Mouse (Mus musculus) intestine, postnatal 0 days (tissue): ENCODE data around the gene Rnf222. TPM values are rescaled to one million over a fixed set of nuclear protein-coding genes. Genes with fewer than 3 reads are reported as not detected.

Experiments
- ATAC-seq: fragments of 200-750 bp; cut with Nextera tagmentation; 2 replicates; pipeline ENCODE4 v1.8.0; 2017; ENCODE audit warnings: mild to moderate bottlenecking, moderate TSS enrichment, moderate library complexity
- H3K27ac ChIP-seq: fragments of 300-500 bp; sonication (generic); 2 replicates; pipeline ENCODE4 v1.5.1; 2014; ENCODE audit warnings: mild to moderate bottlenecking, low read depth, low read length, moderate library complexity
- H3K27me3 ChIP-seq: fragments of 300-500 bp; sonication (generic); replicated peaks from 2 replicates; pipeline ENCODE4 v1.6.1; 2014; ENCODE audit warnings: low read length, mixed read lengths; ENCODE audit not compliant: control insufficient read depth, insufficient read depth
- H3K36me3 ChIP-seq: fragments of 300-500 bp; sonication (generic); 2 replicates; pipeline ENCODE4 v1.6.1; 2014; ENCODE audit warnings: mild to moderate bottlenecking, moderate library complexity; ENCODE audit not compliant: control insufficient read depth, insufficient read depth
- H3K4me1 ChIP-seq: fragments of 300-500 bp; sonication (generic); replicated peaks from 2 replicates; pipeline ENCODE4 v1.6.1; 2014; ENCODE audit warnings: antibody characterized with exemption, low read length, mixed read lengths; ENCODE audit not compliant: control insufficient read depth, insufficient read depth
- H3K4me2 ChIP-seq: fragments of 300-500 bp; sonication (generic); replicated peaks from 2 replicates; pipeline ENCODE4 v1.6.1; 2014; ENCODE audit warnings: low read depth, mild to moderate bottlenecking, moderate library complexity
- H3K4me3 ChIP-seq: fragments of 300-500 bp; sonication (generic); 2 replicates; pipeline ENCODE4 v1.5.1; 2014; ENCODE audit warnings: low read depth, low read length
- H3K9ac ChIP-seq: fragments of 300-500 bp; sonication (generic); 2 replicates; pipeline ENCODE4 v1.6.1; 2014; ENCODE audit warnings: mild to moderate bottlenecking, low read depth, low read length
- H3K9me3 ChIP-seq: fragments of 300-500 bp; sonication (generic); 2 replicates; pipeline ENCODE4 v1.6.1; 2016; ENCODE audit warnings: mixed run types; ENCODE audit not compliant: control insufficient read depth
- CTCF ChIP-seq: sonication (generic); IDR thresholded peaks from 2 replicates; pipeline ENCODE4 v1.5.1; 2016; ENCODE audit warnings: low read depth, mild to moderate bottlenecking, control low read depth, antibody characterized with exemption, moderate library complexity
- WGBS: fragments of 180-500 bp; shearing (Covaris S2); extraction: QIAGEN DNeasy Blood & Tissue Kit; methylation state at CpG from one replicate; pipeline ENCODE4 v1.1.7; 2014; 5-methylcytosine and 5-hydroxymethylcytosine counted together
- polyA plus RNA-seq: library from polyadenylated mRNA; unstranded; fragments of >200 nt; fragmentation: Nextera tagmentation; extraction: Ambion mirVana; gene quantifications from 2 replicates; pipeline ENCODE4 v1.2.1, GENCODE M21; 2015

Gene Rnf222
- polyA plus RNA-seq, 1 experiment from 2014 or later = 0.04 TPM

- no peaks in the 10 kb centered on the region for H3K9me3 ChIP-seq
- peaks cover 21% of the 10 kb centered on the region for H3K36me3 ChIP-seq
- peak overlapping the region; percentile 74 for H3K4me3 ChIP-seq
- H3K27me3 ChIP-seq = no peaks in the 10 kb centered on the region
- no peak for TF ChIP-seq CTCF
- H3K4me1 ChIP-seq = 0 out of 2 replicates have a peak, but pooled peaks cover 3% of the 10 kb centered on the region
- WGBS = 26% methylated on average over 31 of the region's 31 CpGs
- peak; percentile 20 for ATAC-seq
- peak overlapping the region; percentile 77 for H3K4me2 ChIP-seq
- no peak overlapping the region for H3K27ac ChIP-seq
- 0 out of 2 replicates have a peak overlapping the region, but pooled peaks have one; percentile 18 for H3K9ac ChIP-seq
Observed at GRCm38 (mm10) chr11:68900519-68901350, 12.4 kb downstream of the Rnf222 start.

GRCm38 (mm10) chr11:68901351-68902046, 13.1 kb downstream of the Rnf222 start, which contains the start of gene Rpl26:
Gene Rpl26 (plus strand): TSS chr11:68901583.
- peak; percentile 99 for TF ChIP-seq CTCF
- Histone ChIP-seq H3K9me3 (no peaks in the 10 kb centered on the region), H3K9ac (peak within 1 kb of the TSS; percentile 94), H3K27me3 (no peaks in the 10 kb centered on the region), H3K36me3 (peaks cover 27% of the 10 kb centered on the region), H3K4me3 (peak within 1 kb of the TSS; percentile 74), H3K4me1 (0 out of 2 replicates have a peak, but pooled peaks cover 3% of the 10 kb centered on the region), H3K4me2 (peak within 1 kb of the TSS; percentile 77), H3K27ac (peak within 1 kb of the TSS; percentile 74)
- ATAC-seq = peak; percentile 84
- WGBS = under 1% methylated on average over 52 of the region's 52 CpGs

GRCm38 (mm10) chr11:68902047-68902364, 13.7 kb downstream of the Rnf222 start:
- H3K4me2 ChIP-seq = peak overlapping the region; percentile 77

GRCm38 (mm10) chr11:68902367-68902766, 14.0 kb downstream of the Rnf222 start:
- no peaks in the 10 kb centered on the region for H3K9me3 ChIP-seq
- no peak overlapping the region for H3K27ac ChIP-seq
- 2% methylated on average over 11 of the region's 11 CpGs for WGBS
- H3K4me3 ChIP-seq = peak overlapping the region; percentile 74
- no peaks in the 10 kb centered on the region for H3K27me3 ChIP-seq
- peak overlapping the region; percentile 77 for H3K4me2 ChIP-seq
- peaks cover 34% of the 10 kb centered on the region for H3K36me3 ChIP-seq
- H3K9ac ChIP-seq = peak overlapping the region; percentile 94
- H3K4me1 ChIP-seq = 0 out of 2 replicates have a peak, but pooled peaks cover 3% of the 10 kb centered on the region
- no peak for TF ChIP-seq CTCF
- ATAC-seq = no peak

More at GRCm38 (mm10) chr11:68902047-68902364, 13.7 kb downstream of the Rnf222 start:
- Histone ChIP-seq H3K9me3 (no peaks in the 10 kb centered on the region), H3K4me1 (0 out of 2 replicates have a peak, but pooled peaks cover 3% of the 10 kb centered on the region), H3K36me3 (peaks cover 32% of the 10 kb centered on the region), H3K27ac (peak overlapping the region; percentile 74), H3K9ac (peak overlapping the region; percentile 94), H3K4me3 (peak overlapping the region; percentile 74), H3K27me3 (no peaks in the 10 kb centered on the region)
- 0% methylated on average over 10 of the region's 10 CpGs for WGBS
- ATAC-seq = no peak
- TF ChIP-seq CTCF = no peak

- peak overlapping the region; percentile 77 for H3K4me2 ChIP-seq
- H3K36me3 ChIP-seq = peaks cover 34% of the 10 kb centered on the region
- H3K27ac ChIP-seq = no peak overlapping the region
- no peaks in the 10 kb centered on the region for H3K9me3 ChIP-seq
- ATAC-seq = no peak
- H3K4me1 ChIP-seq = 0 out of 2 replicates have a peak, but pooled peaks cover 3% of the 10 kb centered on the region
- H3K4me3 ChIP-seq = 0 out of 2 replicates have a peak overlapping the region, but pooled peaks have one; percentile 74
- H3K9ac ChIP-seq = peak overlapping the region; percentile 94; the same call in 1 of the 2 replicates
- no peak for TF ChIP-seq CTCF
- H3K27me3 ChIP-seq = no peaks in the 10 kb centered on the region
- 73% methylated on average over 5 of the region's 5 CpGs for WGBS
Observed at GRCm38 (mm10) chr11:68902823-68903222, 14.5 kb downstream of the Rnf222 start.

GRCm38 (mm10) chr11:68903775-68904174, 15.4 kb downstream of the Rnf222 start:
- H3K4me2 ChIP-seq = no peak overlapping the region
- H3K4me1 ChIP-seq = 0 out of 2 replicates have a peak, but pooled peaks cover 3% of the 10 kb centered on the region
- WGBS = 87% methylated on average over 2 of the region's 2 CpGs
- TF ChIP-seq CTCF = no peak
- peaks cover 34% of the 10 kb centered on the region for H3K36me3 ChIP-seq
- ATAC-seq = no peak
- H3K9me3 ChIP-seq = no peaks in the 10 kb centered on the region
- H3K27me3 ChIP-seq = no peaks in the 10 kb centered on the region
- no peak overlapping the region for H3K9ac ChIP-seq
- H3K27ac ChIP-seq = 0 out of 2 replicates have a peak overlapping the region, but pooled peaks have one; percentile 21
- H3K4me3 ChIP-seq = no peak overlapping the region
